Mouse (Mus musculus) frontal cortex, postnatal 14 days (tissue): ENCODE measurements around the gene Dxo.

Source experiments
- DNase-seq, 2 experiments: peaks; one replicate each; pipeline ENCODE4 v3.0.0; 2022; ENCODE audit warnings: low spot score in 2 of 2

The Dxo gene

DNA sequence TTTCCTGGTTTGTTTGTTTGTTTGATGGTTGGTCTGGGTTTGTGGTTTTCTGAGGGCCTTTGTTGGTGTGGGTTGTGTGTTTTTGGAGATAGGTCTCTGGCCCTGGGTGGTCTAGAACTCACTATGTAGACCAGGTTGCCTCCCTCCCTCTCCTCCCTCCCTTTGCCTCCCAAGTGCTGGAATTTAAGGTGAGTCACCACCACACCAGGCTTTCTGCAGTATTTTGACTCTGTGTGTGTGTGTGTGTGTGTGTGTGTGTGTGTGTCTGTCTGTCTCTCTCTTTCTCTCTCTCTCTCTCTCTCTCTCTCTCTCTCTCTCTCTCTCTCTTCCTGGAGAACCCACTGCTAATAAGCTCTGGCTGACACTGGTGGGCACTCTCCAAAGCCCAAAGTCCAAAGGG is 44.3 kb downstream of the Dxo start:
- no peak for DNase-seq

DNA sequence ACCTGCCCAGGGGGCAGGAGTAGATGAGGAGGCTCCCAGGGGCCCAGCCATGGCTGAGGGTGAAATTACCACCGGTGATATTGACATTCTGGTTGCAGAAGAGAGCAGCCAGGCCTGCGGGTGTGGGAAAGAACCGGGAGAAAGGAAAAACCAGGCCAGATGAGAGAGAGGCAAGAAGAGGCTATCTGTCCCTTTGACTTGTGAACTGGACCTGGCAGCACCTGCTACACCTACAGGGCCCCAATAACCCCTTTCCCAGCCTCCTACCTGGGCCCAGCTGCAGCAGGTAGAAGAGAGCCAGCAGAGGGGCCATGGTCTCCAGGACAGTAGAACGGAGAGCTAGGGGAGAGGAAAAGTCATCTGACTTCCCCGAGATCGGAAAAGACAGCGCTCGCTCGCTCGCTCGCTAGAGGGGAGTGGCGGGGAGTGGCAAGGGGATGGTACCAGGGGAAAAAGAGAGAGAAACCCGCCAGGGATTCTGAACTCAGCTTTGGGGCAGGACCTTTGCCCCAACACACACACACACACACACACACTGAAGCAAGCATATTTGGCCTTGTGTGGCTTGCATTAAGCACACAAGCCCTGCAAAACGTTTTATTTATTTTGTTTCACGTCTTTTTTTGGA is 45.0 kb downstream of the Dxo start, which contains the start of gene Gm20547:
Gene Gm20547, minus strand, starts transcription at position 360 of the 628 bp plus-strand sequence.
- DNase-seq, result no peak

DNA sequence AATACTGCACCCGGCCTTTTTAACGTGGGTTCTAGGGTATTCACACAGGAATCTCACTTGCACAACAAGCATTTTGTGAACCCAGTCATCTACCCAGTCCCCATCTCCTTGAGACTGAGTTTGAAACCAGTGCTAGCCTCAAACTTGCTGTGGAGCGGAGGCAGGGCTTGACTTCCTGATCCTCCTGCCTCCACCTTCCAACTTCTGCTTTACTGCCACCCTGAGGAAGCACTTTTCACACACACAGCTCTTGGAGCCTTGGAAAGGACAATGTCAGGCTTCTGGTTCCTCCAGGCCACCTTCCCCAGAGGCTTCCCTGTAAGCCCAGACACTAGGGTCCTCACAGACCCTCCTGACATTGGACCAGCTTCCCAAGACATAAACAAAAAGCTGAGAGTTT is 46.5 kb downstream of the Dxo start:
- no peak for DNase-seq

DNA sequence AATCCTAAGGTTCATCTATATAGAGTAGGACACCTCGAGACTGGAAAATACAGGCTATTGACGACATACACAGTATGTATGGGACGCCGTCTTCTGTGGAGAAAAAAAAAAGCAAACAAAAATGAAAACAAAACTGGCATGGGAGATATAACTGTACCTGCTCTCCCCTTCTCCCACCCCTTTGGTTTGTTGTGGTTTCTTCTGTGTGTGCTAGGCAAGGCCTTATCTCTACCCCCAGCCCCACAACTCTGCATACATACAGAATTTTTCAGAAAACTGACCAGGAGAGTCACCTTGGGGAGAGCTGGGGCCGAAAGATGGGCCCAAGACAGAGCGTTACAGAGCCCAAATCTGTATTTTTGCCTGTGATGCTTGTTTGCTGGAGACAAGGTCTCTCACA is 47.9 kb downstream of the Dxo start:
- DNase-seq, result no peak

DNA sequence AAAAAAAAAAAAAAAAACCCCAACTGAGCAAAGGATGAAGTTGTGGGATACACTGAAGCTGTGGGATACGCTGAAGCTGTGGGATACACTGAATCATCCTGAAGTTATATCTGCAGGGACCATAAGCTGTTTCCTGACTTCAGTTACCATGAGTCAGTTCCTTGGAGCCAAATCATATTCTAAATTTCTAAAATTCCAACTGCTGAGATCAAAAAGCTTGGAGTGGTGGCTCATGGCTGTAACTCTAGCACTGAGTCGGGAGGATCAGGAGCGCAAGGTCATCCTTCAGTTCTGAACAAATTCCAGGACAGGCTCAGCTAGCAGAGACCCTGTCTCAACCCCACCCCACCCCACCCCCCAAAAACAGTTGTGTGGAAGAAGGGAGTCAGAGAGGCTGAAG is 48.8 kb downstream of the Dxo start:
- DNase-seq, result no peak

DNA sequence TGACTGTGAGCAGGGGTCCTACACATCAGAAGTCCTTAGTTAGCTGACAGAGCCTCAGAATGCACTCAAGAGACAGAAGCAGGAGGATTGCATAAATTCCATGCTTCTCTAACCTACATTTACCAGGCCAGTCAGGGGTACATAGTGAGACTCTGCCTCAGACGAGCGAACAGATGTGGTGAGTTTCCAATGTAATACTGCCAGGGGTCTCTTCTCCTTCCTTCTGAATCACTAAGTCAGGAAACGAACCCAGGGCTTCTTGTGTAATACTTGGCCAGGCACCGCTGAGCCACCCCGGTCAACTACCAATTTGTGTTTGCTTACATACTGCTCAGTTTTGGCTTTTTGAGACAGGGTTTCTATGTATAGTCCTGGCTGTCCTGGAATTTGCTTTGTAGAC is 51.1 kb downstream of the Dxo start:
- no peak for DNase-seq
